Mouse (Mus musculus): Measurements from ENCODE around the gene Gdpd4.

Gene Gdpd4

GRCm38 (mm10) chr7:97919742-97920141 is at the start of gene Gdpd4:
TSS of gene Gdpd4 (plus strand) at chr7:97919955.
- POLR2A ChIA-PET: interaction anchor here in 1 of 4 experiments (0.7 to 1.2 kb wide), 3 partner anchors 9 to 162 kb away, joined by 3 to 5 read pairs (median 3); no protein-coding TSS in a partner anchor
- CTCF ChIA-PET: no interaction called here

GRCm38 (mm10) chr7:97872396-97872795 is 47.4 kb upstream of the Gdpd4 start:
- ChIA-PET CTCF (interaction anchor here in 1 of 4 experiments (0.5 kb wide), 1 partner anchor 124 kb away, joined by 3 read pairs; no protein-coding TSS in a partner anchor), POLR2A (interaction anchor here in 1 of 4 experiments (1.1 kb wide), 1 partner anchor 14 kb away, joined by 4 read pairs; no protein-coding TSS in a partner anchor)

GRCm38 (mm10) chr7:97873317-97873716 is 46.4 kb upstream of the Gdpd4 start:
- ChIA-PET CTCF (no interaction called here), POLR2A (interaction anchor here in 1 of 4 experiments (0.6 kb wide), 1 partner anchor 434 kb away, joined by 5 read pairs; no protein-coding TSS in a partner anchor)

- ChIA-PET POLR2A (no interaction called here), CTCF (interaction anchor here in 1 of 4 experiments (0.8 kb wide), 1 partner anchor 254 kb away, joined by 3 read pairs; no protein-coding TSS in a partner anchor)
These were observed 41.8 kb upstream of the Gdpd4 start for GRCm38 (mm10) chr7:97877846-97878538.

GRCm38 (mm10) chr7:97911646-97912045 is 8.1 kb upstream of the Gdpd4 start:
- ChIA-PET CTCF (no interaction called here), POLR2A (interaction anchor here in 1 of 4 experiments (1.0 to 1.9 kb wide), 2 partner anchors 9 to 13 kb away, joined by 3 to 5 read pairs; partner anchors contain the start of gene Gdpd4)

GRCm38 (mm10) chr7:97914833-97915516 is 4.8 kb upstream of the Gdpd4 start:
- CTCF ChIA-PET: no interaction called here
- POLR2A ChIA-PET: interaction anchor here in 2 of 4 experiments (0.7 to 1.3 kb wide), 3 partner anchors 9 to 177 kb away, joined by 3 to 5 read pairs (median 3); partner anchors contain the start of gene Aqp11 (in 1 of the 2)

GRCm38 (mm10) chr7:97925819-97926218 is 6.1 kb downstream of the Gdpd4 start:
- POLR2A ChIA-PET: no interaction called here
- CTCF ChIA-PET: no interaction called here

- CTCF ChIA-PET: no interaction called here
- POLR2A ChIA-PET: no interaction called here
These were observed 7.2 kb downstream of the Gdpd4 start for GRCm38 (mm10) chr7:97926978-97927377.

- CTCF ChIA-PET: no interaction called here
- POLR2A ChIA-PET: no interaction called here
These were observed 24.7 kb downstream of the Gdpd4 start for GRCm38 (mm10) chr7:97944485-97944884.

- ChIA-PET POLR2A (interaction anchor here in 2 of 4 experiments (0.7 to 1.0 kb wide), 2 partner anchors 15 to 224 kb away, joined by 4 read pairs; no protein-coding TSS in a partner anchor), CTCF (interaction anchor here (0.6 to 1.7 kb wide), 6 partner anchors 216 to 226 kb away, joined by 3 to 7 read pairs (median 3); no protein-coding TSS in a partner anchor)
These were observed 52.7 kb downstream of the Gdpd4 start for GRCm38 (mm10) chr7:97972486-97972885.

GRCm38 (mm10) chr7:97977463-97977862 is 57.7 kb downstream of the Gdpd4 start:
- POLR2A ChIA-PET: no interaction called here

GRCm38 (mm10) chr7:97984108-97984834 is 64.5 kb downstream of the Gdpd4 start:
- CTCF ChIA-PET: interaction anchor here (0.6 to 1.0 kb wide), 5 partner anchors 19 to 343 kb away, joined by 3 to 4 read pairs (median 3); no protein-coding TSS in a partner anchor
- POLR2A ChIA-PET: no interaction called here

More at GRCm38 (mm10) chr7:97977463-97977862, 57.7 kb downstream of the Gdpd4 start:
- CTCF ChIA-PET: interaction anchor here in 1 of 4 experiments (1.1 kb wide), 1 partner anchor 235 kb away, joined by 5 read pairs; no protein-coding TSS in a partner anchor

GRCm38 (mm10) chr7:98002617-98003016 is 82.9 kb downstream of the Gdpd4 start:
- CTCF ChIA-PET: no interaction called here
- POLR2A ChIA-PET: no interaction called here

- ChIA-PET CTCF (interaction anchor here in 1 of 4 experiments (1.0 kb wide), 1 partner anchor 14 kb away, joined by 4 read pairs; no protein-coding TSS in a partner anchor), POLR2A (no interaction called here)
These were observed 128.5 kb downstream of the Gdpd4 start for GRCm38 (mm10) chr7:98048101-98048824.

GRCm38 (mm10) chr7:98051980-98052379 is 132.2 kb downstream of the Gdpd4 start:
- ChIA-PET POLR2A (interaction anchor here in 2 of 4 experiments (0.7 kb wide), 2 partner anchors 80 to 322 kb away, joined by 3 to 4 read pairs; no protein-coding TSS in a partner anchor), CTCF (interaction anchor here in 3 of 4 experiments (0.5 to 1.5 kb wide), 18 partner anchors 10 to 332 kb away, joined by 3 to 8 read pairs (median 3); no protein-coding TSS in a partner anchor)

GRCm38 (mm10) chr7:98054461-98054860 is 134.7 kb downstream of the Gdpd4 start:
- ChIA-PET CTCF (interaction anchor here in 1 of 4 experiments (0.6 kb wide), 1 partner anchor 682 kb away, joined by 3 read pairs; no protein-coding TSS in a partner anchor), POLR2A (no interaction called here)

GRCm38 (mm10) chr7:98054942-98055341 is 135.2 kb downstream of the Gdpd4 start:
- ChIA-PET POLR2A (no interaction called here), CTCF (interaction anchor here in 2 of 4 experiments (0.5 to 0.6 kb wide), 3 partner anchors 49 to 715 kb away, joined by 3 to 5 read pairs (median 4); no protein-coding TSS in a partner anchor)

GRCm38 (mm10) chr7:98066229-98066628 is 146.5 kb downstream of the Gdpd4 start:
- CTCF ChIA-PET: interaction anchor here in 2 of 4 experiments (1.0 to 1.6 kb wide), 2 partner anchors 14 to 66 kb away, joined by 3 to 4 read pairs; no protein-coding TSS in a partner anchor
- POLR2A ChIA-PET: no interaction called here

All from embryonic stem cell, embryonic (primary cell).